Mouse (Mus musculus): Measurements from ENCODE around the gene Gm10563. TPM values are rescaled to one million over a fixed set of nuclear protein-coding genes. Genes with fewer than 3 reads are reported as not detected.
A peak's percentile ranks its signal among the peaks of the same experiment; 100 is the strongest.

Gm10563 gene
- polyA plus RNA-seq, 1 experiment: not detected

DNA sequence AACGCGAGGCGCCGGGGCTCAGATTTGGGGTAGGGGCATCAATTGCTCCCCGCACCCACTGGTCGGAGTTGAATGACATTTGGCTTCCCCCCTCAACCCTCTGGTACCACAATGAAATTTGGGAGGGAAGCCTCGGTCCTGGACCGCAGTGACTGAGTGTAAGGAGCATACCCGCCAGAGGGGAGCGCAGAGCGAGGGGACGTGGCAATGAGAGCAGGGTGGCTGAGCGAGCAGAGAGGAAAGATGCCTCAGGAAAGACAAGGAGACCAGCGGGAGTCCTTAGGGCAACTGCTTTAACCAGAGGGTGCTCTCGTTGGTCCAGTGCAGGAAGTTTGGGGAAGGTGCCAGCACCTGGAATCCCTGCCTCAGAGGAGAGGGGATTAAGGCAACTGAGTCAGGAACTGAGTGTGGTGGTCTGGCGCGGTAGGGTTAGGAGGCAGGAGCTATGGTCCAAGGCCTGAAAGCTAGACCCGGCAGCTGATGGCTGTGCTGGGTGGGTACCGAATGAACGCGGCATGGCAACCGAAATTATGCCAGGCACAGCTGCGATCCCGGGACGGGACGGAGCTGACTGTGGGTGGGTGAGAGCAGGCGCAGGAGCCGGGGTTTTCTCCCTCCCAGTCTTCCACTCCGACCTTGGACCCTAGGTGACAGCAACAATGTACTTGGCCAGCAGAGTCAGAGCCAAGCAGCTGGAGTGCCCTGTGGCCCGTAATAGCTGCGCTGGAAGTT is 8.4 kb upstream of the Gm10563 start:
- no peaks in the 10 kb centered on the region for H3K9me3 ChIP-seq (replicated peaks; ENCODE audit: control insufficient read depth, insufficient read depth, low read length, poor library complexity, severe bottlenecking)
- H3K27me3 ChIP-seq (ENCODE audit: control insufficient read depth, insufficient read depth, low read length, poor library complexity, severe bottlenecking): no peaks in the 10 kb centered on the region
- no peak for TF ChIP-seq EP300 (IDR thresholded peaks at IDR 0.05; ENCODE audit: insufficient read depth, low read depth, low read length)
- no peak for TF ChIP-seq POLR2A (IDR thresholded peaks at IDR 0.05; ENCODE audit: insufficient read depth, low read length)
- TF ChIP-seq CTCF (IDR thresholded peaks at IDR 0.05; ENCODE audit: low read depth, low read length): no peak
- H3K4me1 ChIP-seq (ENCODE audit: control insufficient read depth, insufficient read depth, low read length): peaks cover 5% of the 10 kb centered on the region
- 0 out of 2 replicates have a peak overlapping the region, but pooled peaks have one; percentile 4 for H3K27ac ChIP-seq (ENCODE audit: insufficient read depth, low read length)
- H3K9ac ChIP-seq (ENCODE audit: low read depth, poor library complexity, severe bottlenecking): peak overlapping the region; percentile 79
- peak overlapping the region; percentile 65 for H3K4me3 ChIP-seq (ENCODE audit: low read depth, low read length)
- peaks cover 13% of the 10 kb centered on the region for H3K36me3 ChIP-seq (ENCODE audit: control insufficient read depth, insufficient read depth, low read length, poor library complexity, severe bottlenecking)

- H3K27ac ChIP-seq (ENCODE audit: insufficient read depth, low read length): 0 out of 2 replicates have a peak within 1 kb of the TSS, but pooled peaks have one; percentile 4
- no peaks in the 10 kb centered on the region for H3K27me3 ChIP-seq (ENCODE audit: control insufficient read depth, insufficient read depth, low read length, poor library complexity, severe bottlenecking)
- H3K9me3 ChIP-seq (replicated peaks; ENCODE audit: control insufficient read depth, insufficient read depth, low read length, poor library complexity, severe bottlenecking): no peaks in the 10 kb centered on the region
- H3K4me3 ChIP-seq (ENCODE audit: low read depth, low read length): peak within 1 kb of the TSS; percentile 65
- H3K9ac ChIP-seq (ENCODE audit: low read depth, poor library complexity, severe bottlenecking): peak within 1 kb of the TSS; percentile 79
- peaks cover 17% of the 10 kb centered on the region for H3K36me3 ChIP-seq (ENCODE audit: control insufficient read depth, insufficient read depth, low read length, poor library complexity, severe bottlenecking)
- no peak for TF ChIP-seq EP300 (IDR thresholded peaks at IDR 0.05; ENCODE audit: insufficient read depth, low read depth, low read length)
- no peak for TF ChIP-seq POLR2A (IDR thresholded peaks at IDR 0.05; ENCODE audit: insufficient read depth, low read length)
- TF ChIP-seq CTCF (IDR thresholded peaks at IDR 0.05; ENCODE audit: low read depth, low read length): no peak
- H3K4me1 ChIP-seq (ENCODE audit: control insufficient read depth, insufficient read depth, low read length): peaks cover 5% of the 10 kb centered on the region
These were observed 7.9 kb upstream of the Gm10563 start, which contains the start of gene Mmp23 for GRCm38 (mm10) chr4:155653086-155653450. Gene Mmp23 (minus strand): TSS chr4:155653384.

DNA sequence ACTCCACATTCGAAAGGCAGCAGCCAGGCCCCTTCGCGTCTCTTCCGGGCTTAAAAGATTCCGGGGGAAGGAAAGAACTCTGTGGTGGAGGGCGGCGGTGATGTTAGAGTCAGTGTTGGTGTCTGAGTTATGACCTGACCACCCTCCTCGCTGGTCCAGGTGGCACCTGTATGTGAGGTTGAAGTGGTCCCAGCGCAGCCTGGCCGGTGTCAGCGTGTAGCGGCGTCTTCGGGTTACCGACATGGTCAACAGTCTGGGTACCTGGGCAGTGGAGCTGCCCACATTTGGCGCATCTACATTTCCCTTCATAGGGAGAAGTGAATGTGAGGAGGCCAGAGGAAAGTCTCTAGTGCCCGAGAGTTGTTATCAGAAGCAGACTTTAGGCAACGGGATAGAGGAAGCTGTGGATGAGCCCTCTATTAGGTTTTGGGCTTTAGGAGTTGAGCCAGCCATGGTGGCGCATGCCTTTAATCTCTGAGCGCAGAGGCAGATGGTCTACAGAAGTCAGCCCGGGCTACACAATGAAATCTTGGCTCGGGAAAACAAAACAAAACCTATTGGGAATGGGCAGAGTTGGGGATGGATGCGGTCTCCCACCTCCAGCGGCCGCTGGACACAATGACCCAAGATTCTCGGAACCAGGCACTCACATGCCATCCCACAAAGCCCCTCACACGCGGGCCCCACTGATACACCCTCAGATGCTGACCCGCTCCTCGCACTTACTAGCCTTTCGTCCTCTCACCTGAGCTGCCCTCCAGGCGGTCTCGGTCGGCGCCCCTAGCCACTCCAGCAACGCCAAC is 7.3 kb upstream of the Gm10563 start:
- H3K4me1 ChIP-seq (ENCODE audit: control insufficient read depth, insufficient read depth, low read length): peaks cover 5% of the 10 kb centered on the region
- no peak for TF ChIP-seq POLR2A (IDR thresholded peaks at IDR 0.05; ENCODE audit: insufficient read depth, low read length)
- no peak for TF ChIP-seq CTCF (IDR thresholded peaks at IDR 0.05; ENCODE audit: low read depth, low read length)
- TF ChIP-seq EP300 (IDR thresholded peaks at IDR 0.05; ENCODE audit: insufficient read depth, low read depth, low read length): no peak
- peak overlapping the region; percentile 79 for H3K9ac ChIP-seq (ENCODE audit: low read depth, poor library complexity, severe bottlenecking)
- H3K4me3 ChIP-seq (ENCODE audit: low read depth, low read length): peak overlapping the region; percentile 65
- no peaks in the 10 kb centered on the region for H3K27me3 ChIP-seq (ENCODE audit: control insufficient read depth, insufficient read depth, low read length, poor library complexity, severe bottlenecking)
- peaks cover 23% of the 10 kb centered on the region for H3K36me3 ChIP-seq (ENCODE audit: control insufficient read depth, insufficient read depth, low read length, poor library complexity, severe bottlenecking)
- H3K9me3 ChIP-seq (replicated peaks; ENCODE audit: control insufficient read depth, insufficient read depth, low read length, poor library complexity, severe bottlenecking): no peaks in the 10 kb centered on the region
- H3K27ac ChIP-seq (ENCODE audit: insufficient read depth, low read length): no peak overlapping the region

DNA sequence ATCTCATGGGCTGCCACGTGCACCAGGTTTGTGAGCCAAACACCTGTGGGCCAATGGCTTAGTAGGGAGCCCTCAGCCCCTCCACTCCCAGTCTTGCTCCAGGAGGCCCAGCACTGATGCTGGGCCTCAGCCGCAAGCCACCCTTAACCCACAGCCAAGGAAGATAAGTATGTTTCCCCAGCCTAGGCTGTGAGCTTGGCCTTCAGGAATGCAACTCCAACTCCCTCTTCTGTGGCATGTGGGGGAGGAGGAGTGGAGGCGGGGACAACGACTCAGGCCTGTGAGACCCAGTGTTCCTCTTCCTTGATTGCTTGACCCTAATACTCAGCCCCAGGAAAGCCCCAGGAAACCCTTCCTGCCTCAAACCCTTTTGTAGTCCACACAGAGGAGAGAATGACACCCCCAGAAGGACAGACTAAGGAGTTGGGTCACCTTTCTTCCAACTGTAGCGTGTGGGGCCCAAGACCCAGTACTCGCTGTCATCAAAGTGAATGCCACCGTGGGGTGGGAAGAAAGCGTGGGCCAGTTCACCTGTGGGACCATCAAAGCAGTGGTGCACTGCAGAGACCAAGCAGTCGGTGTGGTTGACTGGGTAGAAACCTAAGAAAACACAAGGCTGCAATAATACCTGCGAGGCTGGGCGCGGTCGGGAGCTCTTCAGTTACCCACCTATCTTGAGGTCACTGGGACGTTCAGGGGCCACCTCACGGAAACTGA is 6.5 kb upstream of the Gm10563 start:
- Histone ChIP-seq H3K36me3 (ENCODE audit: control insufficient read depth, insufficient read depth, low read length, poor library complexity, severe bottlenecking) (peaks cover 25% of the 10 kb centered on the region), H3K4me1 (ENCODE audit: control insufficient read depth, insufficient read depth, low read length) (peaks cover 5% of the 10 kb centered on the region), H3K9ac (ENCODE audit: low read depth, poor library complexity, severe bottlenecking) (peak overlapping the region; percentile 79; the same call in 1 of the 2 replicates), H3K9me3 (replicated peaks; ENCODE audit: control insufficient read depth, insufficient read depth, low read length, poor library complexity, severe bottlenecking) (no peaks in the 10 kb centered on the region), H3K27me3 (ENCODE audit: control insufficient read depth, insufficient read depth, low read length, poor library complexity, severe bottlenecking) (no peaks in the 10 kb centered on the region), H3K27ac (ENCODE audit: insufficient read depth, low read length) (no peak overlapping the region), H3K4me3 (ENCODE audit: low read depth, low read length) (peak overlapping the region; percentile 65)
- TF ChIP-seq EP300 (IDR thresholded peaks at IDR 0.05; ENCODE audit: insufficient read depth, low read depth, low read length): no peak
- no peak for TF ChIP-seq CTCF (IDR thresholded peaks at IDR 0.05; ENCODE audit: low read depth, low read length)
- no peak for TF ChIP-seq POLR2A (IDR thresholded peaks at IDR 0.05; ENCODE audit: insufficient read depth, low read length)

- Histone ChIP-seq H3K27ac (ENCODE audit: insufficient read depth, low read length) (no peak overlapping the region), H3K4me3 (ENCODE audit: low read depth, low read length) (no peak overlapping the region), H3K9ac (ENCODE audit: low read depth, poor library complexity, severe bottlenecking) (no peak overlapping the region), H3K27me3 (ENCODE audit: control insufficient read depth, insufficient read depth, low read length, poor library complexity, severe bottlenecking) (no peaks in the 10 kb centered on the region), H3K4me1 (ENCODE audit: control insufficient read depth, insufficient read depth, low read length) (peaks cover 5% of the 10 kb centered on the region), H3K36me3 (ENCODE audit: control insufficient read depth, insufficient read depth, low read length, poor library complexity, severe bottlenecking) (peaks cover 28% of the 10 kb centered on the region), H3K9me3 (replicated peaks; ENCODE audit: control insufficient read depth, insufficient read depth, low read length, poor library complexity, severe bottlenecking) (no peaks in the 10 kb centered on the region)
- no peak for TF ChIP-seq POLR2A (IDR thresholded peaks at IDR 0.05; ENCODE audit: insufficient read depth, low read length)
These were observed 4.1 kb upstream of the Gm10563 start for GRCm38 (mm10) chr4:155649355-155649754.
